Mouse (Mus musculus): ENCODE data around the gene Enho. TPM values are rescaled to one million over a fixed set of nuclear protein-coding genes. Genes with fewer than 3 reads are reported as not detected.
A peak's percentile ranks its signal among the peaks of the same experiment; 100 is the strongest.

Gene Enho
- total RNA-seq, 2 experiments from 2014 or later, result 60.1 to 71.2 TPM

GRCm38 (mm10) chr4:41665009-41665675, 25.0 kb upstream of the Enho start:
- no peak for DNase-seq (ENCODE audit: low spot score in 2 of 2)
- intact Hi-C loops (cut with DNase I), result no loop called here

- no peak for DNase-seq (ENCODE audit: low spot score in 2 of 2)
- intact Hi-C loops (cut with DNase I), result no loop called here
Measured at GRCm38 (mm10) chr4:41664533-41664932, 24.4 kb upstream of the Enho start.

DNA sequence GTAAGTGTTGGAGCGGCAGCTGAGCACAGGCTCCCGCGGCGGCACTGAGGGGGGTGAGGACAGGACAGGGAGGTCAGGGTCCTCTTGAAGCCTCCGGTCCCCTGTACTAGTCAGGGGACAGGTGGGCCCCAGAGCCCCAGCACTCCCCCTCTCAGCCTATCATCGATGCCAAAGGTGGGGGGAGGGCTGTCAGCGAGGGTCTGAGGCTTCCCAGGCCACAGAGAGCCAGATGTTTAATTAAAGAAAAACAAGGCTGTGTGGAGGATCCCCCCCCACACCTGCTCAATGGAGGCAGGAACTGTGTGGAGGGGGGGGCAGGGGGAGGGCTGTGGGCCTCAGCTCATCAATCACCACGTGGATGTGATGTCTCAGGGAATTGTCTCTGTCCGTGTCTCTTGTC, 23.5 kb upstream of the Enho start:
- intact Hi-C loops (cut with DNase I), result no loop called here
- no peak for DNase-seq (ENCODE audit: low spot score in 2 of 2)

- intact Hi-C loops (cut with DNase I), result no loop called here
- peak in 1 of 2 experiments; percentile 2 for DNase-seq (ENCODE audit: low spot score in 2 of 2)
Measured at GRCm38 (mm10) chr4:41662723-41663122, 22.6 kb upstream of the Enho start.

DNA sequence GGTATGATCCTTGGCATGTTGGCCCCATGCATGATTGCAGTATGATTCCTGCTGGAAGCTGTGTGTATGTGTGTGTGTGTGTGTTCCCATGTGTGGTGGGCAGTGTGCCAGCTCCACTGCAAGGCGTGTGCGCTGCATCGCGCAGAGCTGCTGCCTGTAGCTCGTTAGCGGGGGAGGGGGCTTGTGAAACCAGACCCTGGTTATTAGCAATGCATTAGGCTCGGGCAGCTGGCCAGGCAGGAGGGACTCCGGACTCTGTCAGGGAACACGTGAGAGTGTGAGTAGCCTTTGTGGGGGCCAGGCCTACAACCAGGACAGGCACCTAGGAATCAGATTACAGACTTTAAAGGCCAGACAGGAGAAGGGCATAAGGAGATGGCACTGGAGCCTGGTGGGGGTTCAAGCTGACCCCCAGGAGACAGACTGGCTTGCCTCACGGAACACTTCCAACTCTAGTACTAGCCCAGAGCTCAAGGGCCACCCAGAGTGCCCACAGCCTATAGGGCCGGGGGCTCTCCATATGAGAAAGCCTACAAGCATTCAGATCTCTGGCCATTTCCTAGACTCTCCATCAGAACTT, 20.8 kb upstream of the Enho start:
- intact Hi-C loops (cut with DNase I), result no loop called here
- peak in 1 of 2 experiments; percentile 2 for DNase-seq (ENCODE audit: low spot score in 2 of 2)

- no peak for DNase-seq (ENCODE audit: low spot score in 2 of 2)
Measured at GRCm38 (mm10) chr4:41659556-41659955, 19.4 kb upstream of the Enho start.

GRCm38 (mm10) chr4:41658566-41659384, 18.7 kb upstream of the Enho start:
- no peak for DNase-seq (ENCODE audit: low spot score in 2 of 2)
- intact Hi-C loops (cut with DNase I), result no loop called here

More at GRCm38 (mm10) chr4:41659556-41659955, 19.4 kb upstream of the Enho start:
- intact Hi-C loops (cut with DNase I), result no loop called here

- DNase-seq (ENCODE audit: low spot score in 2 of 2), result no peak
- intact Hi-C loops (cut with DNase I), result no loop called here
Measured at GRCm38 (mm10) chr4:41655525-41655924, 15.4 kb upstream of the Enho start.

GRCm38 (mm10) chr4:41654217-41654616, 14.1 kb upstream of the Enho start:
- intact Hi-C loops (cut with DNase I), result loop anchor here (5.0 kb wide), 3 partner anchors 37 to 102 kb away; no protein-coding TSS in a partner anchor
- DNase-seq (ENCODE audit: low spot score in 2 of 2), result peak; percentile 30 to 39

DNA sequence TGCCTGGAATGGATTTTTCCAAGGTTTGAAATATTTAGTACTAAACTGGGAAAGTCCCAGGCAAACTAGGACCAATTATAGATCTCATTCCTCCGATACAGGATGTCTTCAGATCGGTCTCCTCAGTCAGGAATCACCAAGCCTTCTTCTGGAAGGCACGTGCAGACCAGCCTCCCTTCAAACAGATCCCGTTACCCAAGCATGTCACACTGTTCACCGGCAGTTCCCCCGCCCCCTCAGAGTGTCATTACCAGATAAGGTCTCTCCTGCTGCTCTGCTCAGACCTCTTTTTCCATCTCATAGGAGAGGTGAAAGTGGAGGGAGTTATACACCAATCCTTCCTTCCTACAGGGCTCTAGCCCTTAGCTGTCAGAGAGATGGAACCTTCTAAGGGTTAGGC, 13.6 kb upstream of the Enho start:
- no peak for DNase-seq (ENCODE audit: low spot score in 2 of 2)
- intact Hi-C loops (cut with DNase I), result loop anchor here (5.0 kb wide), 3 partner anchors 36 to 101 kb away; no protein-coding TSS in a partner anchor

GRCm38 (mm10) chr4:41653296-41653695, 13.2 kb upstream of the Enho start:
- intact Hi-C loops (cut with DNase I), result loop anchor here (5.0 kb wide), 3 partner anchors 36 to 101 kb away; no protein-coding TSS in a partner anchor
- peak; percentile 57 to 72 for DNase-seq (ENCODE audit: low spot score in 2 of 2)

GRCm38 (mm10) chr4:41648627-41649026, 8.5 kb upstream of the Enho start:
- no peak for DNase-seq (ENCODE audit: low spot score in 2 of 2)
- intact Hi-C loops (cut with DNase I), result no loop called here

GRCm38 (mm10) chr4:41648157-41648556, 8.0 kb upstream of the Enho start:
- no peak for DNase-seq (ENCODE audit: low spot score in 2 of 2)
- intact Hi-C loops (cut with DNase I), result no loop called here

- intact Hi-C loops (cut with DNase I), result no loop called here
Measured at GRCm38 (mm10) chr4:41645488-41645887, 5.4 kb upstream of the Enho start.

DNA sequence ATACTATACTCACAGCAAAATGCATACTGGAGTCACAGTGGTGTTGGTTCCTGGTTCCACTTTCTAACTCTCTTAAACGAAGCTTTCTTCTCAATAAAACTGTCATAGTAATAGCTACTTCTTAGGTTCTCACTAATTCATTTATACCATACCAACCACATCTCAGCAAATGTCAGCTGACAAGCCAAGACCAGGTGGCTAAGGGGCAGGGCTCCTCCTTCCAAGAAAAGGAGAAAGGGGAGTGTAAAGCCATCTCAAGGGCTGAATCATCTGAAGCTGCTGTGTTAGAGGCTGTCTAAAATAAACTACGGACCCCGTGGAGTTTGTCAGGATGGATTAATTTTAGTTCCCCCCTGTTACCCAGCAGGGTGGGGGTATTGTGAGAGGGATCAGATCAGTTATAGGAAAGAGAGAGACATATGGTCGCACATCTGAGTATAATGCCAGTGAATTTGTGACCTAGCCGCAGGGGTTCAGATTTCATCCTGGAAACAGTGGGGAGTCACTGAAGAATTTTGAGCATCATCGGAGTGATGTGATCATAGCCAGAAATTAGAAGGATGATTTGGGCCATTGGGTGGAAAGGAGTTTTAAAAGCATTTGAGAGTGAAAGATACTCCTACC, 1.2 kb upstream of the Enho start:
- intact Hi-C loops (cut with DNase I), result no loop called here
- no peak for DNase-seq (ENCODE audit: low spot score in 2 of 2)

More at GRCm38 (mm10) chr4:41645488-41645887, 5.4 kb upstream of the Enho start:
- DNase-seq (ENCODE audit: low spot score in 2 of 2), result no peak

- intact Hi-C loops (cut with DNase I), result no loop called here
- DNase-seq (ENCODE audit: low spot score in 2 of 2), result peak in 1 of 2 experiments; percentile 25
Measured at GRCm38 (mm10) chr4:41639214-41639841, 796 bp downstream of the Enho start.

- intact Hi-C loops (cut with DNase I), result no loop called here
Measured at GRCm38 (mm10) chr4:41638828-41639213, 1.3 kb downstream of the Enho start.

GRCm38 (mm10) chr4:41638186-41638731, 1.9 kb downstream of the Enho start:
- intact Hi-C loops (cut with DNase I), result no loop called here
- DNase-seq (ENCODE audit: low spot score in 2 of 2), result no peak

More at GRCm38 (mm10) chr4:41638828-41639213, 1.3 kb downstream of the Enho start:
- DNase-seq (ENCODE audit: low spot score in 2 of 2), result no peak

Data from left cerebral cortex, postnatal 36 days (tissue).